Mouse (Mus musculus): ENCODE data around the gene Abcg1.

Abcg1 gene

DNA sequence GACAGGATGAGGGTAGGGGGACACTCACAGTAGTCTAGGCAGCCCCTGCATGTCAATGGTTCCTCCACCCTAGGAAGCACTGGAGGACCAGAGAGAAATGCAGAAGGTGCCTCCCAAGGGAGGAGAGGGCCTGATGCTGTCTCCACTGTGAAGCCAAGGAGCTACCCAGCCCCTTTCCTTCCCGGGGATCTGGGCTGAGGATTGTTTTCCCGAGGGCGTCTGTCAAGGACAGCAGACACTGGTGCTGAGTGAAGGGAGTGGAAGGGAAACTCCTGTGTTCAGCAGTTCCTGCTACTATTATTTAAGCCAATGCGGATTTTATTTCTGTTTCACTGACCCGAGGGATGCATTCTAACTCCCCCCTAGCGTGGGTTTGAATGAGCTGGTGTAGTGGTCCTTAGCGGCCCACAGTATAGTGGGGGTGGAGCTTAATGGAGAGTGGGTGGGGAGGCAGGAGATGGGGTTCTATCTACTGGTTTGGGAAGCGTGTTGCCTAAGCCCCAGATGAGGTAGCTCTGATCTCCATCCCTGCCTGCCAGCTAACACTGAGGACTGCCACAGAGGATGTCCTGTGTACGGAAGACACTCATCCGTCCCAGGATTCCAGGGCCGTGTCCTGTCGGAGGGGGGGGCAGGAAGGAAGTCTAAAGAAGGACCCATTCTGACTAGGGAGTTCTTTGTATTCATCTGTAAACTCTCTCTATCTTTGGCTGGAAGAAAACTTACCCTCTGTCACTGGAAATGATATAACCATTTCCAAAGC lies 21.8 kb downstream of the Abcg1 start:
- no peak for DNase-seq (ENCODE audit: low spot score in 2 of 2)

DNA sequence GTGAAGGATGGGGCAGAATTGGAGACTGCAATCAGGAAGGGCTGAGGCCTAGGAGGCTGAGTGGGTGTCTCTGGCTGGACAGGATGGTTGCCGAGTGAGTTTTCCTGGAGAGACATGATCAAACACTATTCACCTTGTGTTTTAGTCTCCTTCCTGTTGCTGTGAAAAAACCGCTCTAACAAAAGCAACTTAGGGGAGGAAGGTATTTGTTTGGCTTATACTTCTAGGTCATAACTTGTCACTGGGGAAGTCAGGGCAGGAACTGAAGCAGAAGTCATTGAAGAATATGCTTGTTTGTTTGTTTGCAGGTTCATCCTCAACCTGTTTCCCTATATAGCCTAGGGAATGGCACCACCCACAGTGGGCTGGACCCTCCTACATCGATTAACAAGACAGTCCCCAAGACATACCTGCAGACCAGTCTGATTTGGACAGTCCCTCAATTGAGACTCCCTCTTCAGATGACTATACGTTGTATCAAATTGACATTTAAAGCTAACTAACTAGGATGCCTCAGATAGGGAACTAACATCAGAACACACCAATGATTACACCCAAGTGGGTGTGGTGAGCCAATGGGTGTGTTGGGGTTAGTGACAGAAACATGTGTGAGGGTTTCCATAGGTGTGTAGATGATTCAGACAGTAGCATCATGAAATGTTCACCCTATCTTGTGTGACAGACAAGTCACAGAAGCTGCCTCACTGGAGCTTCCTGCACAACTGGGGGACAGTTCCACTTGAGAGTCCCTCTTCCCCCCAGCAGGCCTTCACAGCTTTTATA lies 25.0 kb downstream of the Abcg1 start:
- no peak for DNase-seq (ENCODE audit: low spot score in 2 of 2)

DNA sequence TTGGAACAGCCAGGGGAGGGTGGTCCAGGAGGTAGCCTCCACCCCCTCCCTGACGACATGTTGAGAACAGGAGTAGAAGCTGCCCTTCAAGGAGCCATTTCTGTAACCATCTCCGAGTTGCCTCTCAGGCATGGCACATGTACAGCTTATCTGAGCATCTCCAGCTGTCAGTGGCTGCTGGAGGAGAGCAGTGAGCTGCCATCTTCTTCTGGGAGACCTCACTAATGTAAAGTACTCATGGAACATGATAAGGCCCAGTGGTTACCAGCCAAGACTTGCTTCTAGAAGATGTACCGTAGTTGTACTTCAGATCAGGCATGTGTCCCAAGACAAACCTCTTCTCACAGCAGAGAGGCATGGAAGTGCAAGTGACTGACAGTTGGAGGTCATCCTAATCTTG lies 28.0 kb downstream of the Abcg1 start:
- no peak for DNase-seq (ENCODE audit: low spot score in 2 of 2)

DNA sequence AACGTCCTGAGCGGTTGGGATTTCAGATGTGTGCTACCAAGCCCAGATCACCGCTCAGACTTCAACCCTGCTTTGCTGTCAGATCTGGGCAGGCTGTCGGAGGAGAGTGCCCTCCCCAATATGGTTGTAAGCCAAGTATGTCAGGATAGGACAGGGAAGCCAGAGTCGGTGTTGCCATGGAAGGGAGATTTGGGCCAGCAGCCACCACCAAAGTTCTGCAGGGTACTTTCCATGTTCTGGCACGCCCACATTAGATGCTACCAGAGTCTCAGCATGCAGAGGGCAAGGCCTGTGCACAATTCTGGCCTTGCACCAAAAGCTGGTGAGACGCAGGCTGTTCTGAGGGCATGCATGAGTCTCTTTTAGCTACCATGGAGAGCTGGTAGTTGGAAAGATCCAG lies 28.7 kb downstream of the Abcg1 start:
- no peak for DNase-seq (ENCODE audit: low spot score in 2 of 2)

DNA sequence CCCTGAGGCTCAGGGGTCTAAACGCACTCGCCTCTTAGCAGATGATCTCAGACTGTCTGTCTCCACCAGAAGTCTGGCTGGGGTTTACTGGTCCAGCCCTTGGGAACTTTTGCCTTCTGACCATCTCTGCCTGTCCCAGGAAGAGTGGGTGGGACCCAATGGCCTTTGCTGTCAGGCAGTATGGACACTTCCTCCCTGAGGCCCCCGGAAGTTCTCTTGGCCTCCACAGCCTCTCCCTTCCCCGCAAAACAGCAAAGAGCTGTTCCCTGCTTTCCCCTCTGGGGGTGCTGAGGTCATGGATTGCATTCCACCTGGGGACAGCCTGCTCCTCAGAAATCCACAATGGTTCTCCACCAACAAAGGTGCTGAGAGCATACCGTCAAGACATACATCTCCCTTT lies 31.2 kb downstream of the Abcg1 start:
- DNase-seq (ENCODE audit: low spot score in 2 of 2): no peak

DNA sequence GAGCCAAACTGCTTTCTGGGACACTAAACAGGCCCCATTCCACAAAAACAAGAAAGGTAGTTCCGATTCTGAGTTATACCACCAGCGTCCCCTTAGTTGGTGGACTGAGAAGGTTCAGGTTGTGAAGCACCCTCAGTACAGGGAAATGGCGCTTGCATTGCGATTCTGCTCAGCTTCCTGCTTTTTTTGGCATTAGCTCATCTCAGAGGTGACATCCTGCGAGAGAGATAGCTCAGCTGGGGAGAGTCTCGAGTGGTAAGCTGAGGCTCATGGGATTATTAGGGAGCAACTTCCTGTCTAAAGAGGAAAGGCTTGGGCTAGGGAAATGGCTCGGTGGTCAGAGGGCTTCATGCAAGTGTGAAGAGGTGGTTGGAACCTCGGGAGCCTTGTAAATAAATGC lies 32.4 kb downstream of the Abcg1 start:
- DNase-seq (ENCODE audit: low spot score in 2 of 2): no peak

DNA sequence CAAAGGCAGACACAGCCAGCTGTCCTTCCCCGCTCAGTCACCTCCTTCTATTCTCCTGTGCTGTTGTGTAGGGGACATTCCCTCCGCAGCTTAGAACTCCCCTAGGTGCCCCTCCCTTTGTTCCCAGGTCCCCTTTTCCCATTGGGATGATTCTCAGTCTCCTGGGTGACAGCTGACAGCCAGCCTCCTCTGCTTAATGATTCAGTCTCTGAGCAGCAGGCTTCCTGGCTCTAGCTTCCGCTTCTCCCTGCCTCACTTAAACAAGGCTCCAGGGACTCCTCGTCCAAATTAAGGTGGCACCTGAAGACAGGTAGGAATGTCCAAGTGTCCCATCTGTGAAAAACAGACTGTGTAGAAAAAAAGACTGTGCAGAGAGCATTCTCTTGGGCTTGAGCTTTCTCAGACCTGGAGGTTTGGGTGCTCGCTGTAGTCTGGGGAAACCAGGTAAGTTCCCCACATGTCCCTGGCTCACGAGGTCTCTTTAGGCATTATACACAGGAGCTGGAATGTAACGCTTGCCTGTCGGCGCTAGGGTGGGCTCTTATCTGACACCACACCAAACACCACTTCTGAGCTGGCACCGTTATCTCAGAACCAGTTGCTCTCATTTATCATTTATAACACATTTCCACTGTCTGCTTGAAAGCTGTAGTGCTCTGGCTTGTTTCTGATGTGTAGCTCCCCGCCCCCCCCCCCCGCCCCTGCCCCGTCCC lies 33.7 kb downstream of the Abcg1 start:
- DNase-seq (ENCODE audit: low spot score in 2 of 2): no peak

DNA sequence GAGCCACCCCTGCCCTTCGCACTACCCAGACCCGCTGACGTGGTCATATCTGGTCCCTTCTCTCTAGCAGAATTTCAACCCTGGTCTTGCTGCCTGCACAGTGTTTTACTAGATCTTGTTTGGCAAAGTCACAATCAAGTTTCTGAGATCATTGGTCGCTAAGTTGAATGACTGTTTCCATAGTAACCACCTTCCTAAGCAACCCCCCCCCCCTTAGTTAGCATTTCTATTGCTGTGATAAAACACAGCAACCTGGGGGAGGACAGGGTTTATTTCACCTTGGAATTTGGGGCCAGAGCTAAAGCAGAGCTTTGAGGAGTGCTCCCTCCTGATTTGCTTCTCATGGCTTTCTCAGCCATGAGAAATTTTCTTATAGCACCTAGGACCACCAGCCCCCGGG lies 37.3 kb downstream of the Abcg1 start:
- DNase-seq (ENCODE audit: low spot score in 2 of 2): no peak

DNA sequence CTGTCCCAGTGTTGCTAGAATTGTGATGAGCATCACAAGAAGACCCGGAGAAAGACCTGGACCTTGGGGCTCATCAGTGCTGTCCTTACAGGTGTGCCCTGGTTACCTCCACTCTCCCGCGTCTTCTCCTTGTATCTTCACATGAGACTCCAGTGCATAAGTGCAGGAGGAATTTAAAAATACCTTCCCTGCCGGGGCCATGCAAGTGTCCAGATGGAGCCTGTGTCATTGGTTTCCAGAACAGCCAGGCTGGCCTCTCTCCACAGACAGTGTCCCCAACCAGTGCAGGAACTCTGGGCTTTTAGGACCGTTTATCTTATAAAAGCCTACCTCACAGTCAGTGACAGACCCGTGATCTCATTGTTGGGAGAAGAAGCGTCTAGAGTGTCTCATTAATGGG lies 38.1 kb downstream of the Abcg1 start:
- DNase-seq (ENCODE audit: low spot score in 2 of 2): no peak

DNA sequence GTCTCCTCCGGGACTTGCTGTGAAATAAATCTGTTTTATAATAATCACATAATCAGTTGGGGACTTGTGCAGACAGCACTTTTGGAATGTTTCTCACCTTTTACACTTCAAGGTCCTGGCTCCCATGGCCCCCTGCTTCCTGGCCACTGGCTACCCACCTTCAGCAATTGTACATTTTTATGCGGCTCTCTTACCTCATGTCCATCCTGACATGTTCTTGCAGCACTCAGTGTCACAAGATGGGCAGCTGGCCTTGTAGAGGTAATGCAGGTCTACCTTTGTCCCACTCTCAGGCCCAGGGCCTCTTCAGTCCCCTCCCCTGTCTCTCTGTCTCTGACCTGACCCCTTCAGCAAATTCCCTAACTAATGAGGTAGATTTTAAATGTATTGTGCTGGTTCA lies 39.4 kb downstream of the Abcg1 start:
- DNase-seq (ENCODE audit: low spot score in 2 of 2): no peak

DNA sequence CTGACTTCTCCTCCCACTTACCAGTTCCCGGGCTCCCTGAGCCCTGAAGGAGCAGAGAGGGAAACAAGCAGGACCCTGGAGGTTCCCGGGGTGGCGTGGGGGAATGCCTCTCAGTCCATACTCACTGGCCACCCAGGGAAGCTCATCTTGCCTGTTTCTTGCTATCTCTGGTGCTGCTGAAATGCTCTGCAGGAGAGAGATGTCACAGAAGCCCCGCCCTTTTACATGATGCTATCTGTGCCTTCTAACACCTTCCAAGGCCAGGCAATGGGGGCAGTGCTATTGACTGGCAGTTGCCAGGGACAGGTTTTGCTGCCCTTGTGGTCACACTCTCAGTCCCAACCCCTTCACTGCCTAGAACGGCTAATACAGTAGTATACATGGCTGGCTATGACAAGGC lies 41.3 kb downstream of the Abcg1 start:
- DNase-seq (ENCODE audit: low spot score in 2 of 2): peak in 1 of 2 experiments; percentile 38

DNA sequence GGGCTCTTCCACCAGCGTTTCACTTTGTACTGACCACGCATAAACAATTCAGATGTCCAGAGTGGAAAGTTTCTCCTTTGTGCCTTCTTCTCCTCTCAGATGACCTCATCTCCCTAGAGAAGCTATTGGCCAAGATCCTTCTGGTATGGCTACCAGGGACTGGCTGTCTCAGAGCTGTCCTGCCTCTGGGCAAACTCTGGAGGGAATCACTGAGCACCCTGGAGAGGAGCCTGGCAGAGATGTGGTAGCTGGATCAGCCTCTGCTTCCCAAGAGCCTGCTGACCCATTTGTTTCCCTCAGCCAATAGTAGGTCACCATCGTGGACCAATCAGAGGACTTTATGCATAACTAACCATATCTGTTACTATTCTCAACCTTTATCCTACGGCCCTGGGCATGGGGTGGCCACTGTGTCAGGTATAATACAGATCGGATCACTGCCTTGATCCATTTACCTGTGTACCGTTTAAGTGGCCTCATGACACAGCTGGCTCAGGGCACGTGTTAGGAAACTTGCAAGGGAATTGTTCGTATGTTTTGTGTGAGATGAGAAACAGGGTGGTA lies 45.6 kb downstream of the Abcg1 start:
- DNase-seq (ENCODE audit: low spot score in 2 of 2): no peak

DNA sequence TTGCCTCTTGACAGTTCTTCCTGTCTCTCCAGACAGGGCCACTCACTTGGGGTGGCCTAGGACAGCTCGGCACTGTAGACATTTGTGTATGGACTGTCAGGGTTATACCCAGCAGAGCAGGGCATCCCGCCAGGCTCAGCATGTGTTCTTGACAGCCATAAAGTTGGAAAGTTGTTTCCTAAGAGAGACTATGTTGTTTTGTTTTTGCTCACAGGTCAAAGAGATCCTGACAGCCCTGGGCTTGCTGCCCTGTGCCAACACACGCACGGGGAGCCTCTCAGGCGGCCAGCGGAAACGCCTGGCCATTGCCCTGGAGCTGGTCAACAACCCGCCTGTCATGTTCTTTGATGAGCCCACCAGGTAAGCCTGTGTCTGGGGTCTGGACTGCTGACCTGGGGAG lies 46.3 kb downstream of the Abcg1 start:
- no peak for DNase-seq (ENCODE audit: low spot score in 2 of 2)

DNA sequence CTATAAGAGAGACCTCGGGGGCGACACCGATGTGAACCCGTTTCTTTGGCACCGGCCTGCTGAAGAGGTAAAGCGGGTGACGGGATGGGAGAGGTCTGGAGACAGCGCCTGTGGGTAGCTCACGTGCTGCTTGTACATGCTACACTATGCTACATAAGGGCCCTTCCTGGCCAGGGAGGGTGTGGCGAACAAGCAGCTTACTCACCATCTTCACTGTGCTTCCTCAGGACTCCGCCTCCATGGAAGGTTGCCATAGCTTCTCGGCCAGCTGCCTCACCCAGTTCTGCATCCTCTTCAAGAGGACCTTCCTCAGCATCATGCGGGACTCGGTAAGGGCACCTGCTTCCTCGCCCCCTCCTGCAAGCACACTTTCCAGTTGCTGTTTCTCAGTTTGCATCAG lies 50.9 kb downstream of the Abcg1 start:
- no peak for DNase-seq (ENCODE audit: low spot score in 2 of 2)

DNA sequence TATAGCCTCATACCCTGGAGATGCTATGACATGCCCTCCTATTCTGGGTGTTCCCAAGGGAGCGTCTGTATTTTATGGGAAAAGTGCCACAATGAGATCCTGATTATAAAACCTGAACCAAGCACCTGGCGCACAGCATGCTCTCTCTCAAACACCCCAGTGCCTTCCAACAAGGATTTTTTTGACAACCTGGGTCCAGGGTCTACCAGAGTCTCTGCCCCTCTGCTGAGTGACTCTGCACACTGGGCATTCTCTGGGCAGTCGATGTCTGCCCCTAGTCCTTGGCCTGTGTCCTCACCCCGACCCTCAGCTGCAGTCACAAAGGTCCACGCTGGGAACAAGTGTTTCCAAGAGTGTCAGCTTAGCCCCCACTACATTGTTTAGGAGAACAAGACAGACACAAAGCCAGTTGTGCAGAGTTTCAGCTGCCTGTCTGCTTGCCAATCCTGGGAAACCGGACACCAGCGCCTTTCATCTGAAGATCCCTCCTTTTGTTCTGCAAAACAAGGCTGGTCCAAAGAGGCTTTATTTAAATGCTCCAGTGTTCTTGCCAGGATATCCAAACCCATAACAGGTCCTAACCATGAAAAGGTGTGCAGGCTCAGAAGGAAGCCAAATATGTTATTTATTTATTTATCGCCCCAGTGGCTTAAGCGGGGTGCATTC lies 55.8 kb downstream of the Abcg1 start:
- no peak for DNase-seq (ENCODE audit: low spot score in 2 of 2)

DNA sequence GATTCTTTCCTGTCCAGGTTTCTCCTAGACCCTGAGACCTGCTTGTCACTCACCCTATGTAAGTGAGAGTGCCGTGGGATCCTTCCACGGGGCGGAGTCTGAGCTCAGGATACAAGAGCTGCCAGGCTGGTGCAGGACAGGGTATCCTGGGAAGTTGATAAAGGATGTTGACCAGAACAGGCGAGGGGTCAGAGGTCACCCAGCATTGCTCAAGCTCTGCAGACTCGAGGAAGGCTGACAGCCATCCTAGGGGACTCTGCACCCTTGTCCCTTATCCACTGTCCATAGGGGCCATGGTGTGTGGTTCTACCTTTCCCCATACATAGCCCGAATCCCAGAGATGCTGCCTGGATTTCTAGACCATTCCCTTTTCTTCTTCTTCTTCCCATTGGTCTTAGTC lies 58.6 kb downstream of the Abcg1 start:
- DNase-seq (ENCODE audit: low spot score in 2 of 2): no peak

DNA sequence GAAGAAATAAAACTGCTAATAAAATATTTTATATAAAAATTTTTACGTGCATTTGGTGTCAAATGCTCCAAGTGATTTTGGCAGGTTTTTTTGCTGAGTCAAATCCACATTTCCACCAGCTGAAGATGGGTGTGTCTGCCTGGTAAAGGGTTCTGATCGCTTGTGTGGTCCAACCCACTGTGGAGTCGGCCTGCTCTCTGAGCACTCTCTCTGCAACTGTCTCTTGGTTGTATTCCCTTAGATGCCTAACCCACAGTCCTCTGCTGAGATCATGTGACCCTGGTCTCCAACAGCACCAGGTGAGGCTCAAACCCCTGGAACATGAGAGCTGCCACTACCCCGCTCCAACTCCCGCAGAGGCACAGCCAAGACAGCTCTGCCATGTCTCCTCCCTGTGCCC lies 60.5 kb downstream of the Abcg1 start:
- no peak for DNase-seq (ENCODE audit: low spot score in 2 of 2)

DNA sequence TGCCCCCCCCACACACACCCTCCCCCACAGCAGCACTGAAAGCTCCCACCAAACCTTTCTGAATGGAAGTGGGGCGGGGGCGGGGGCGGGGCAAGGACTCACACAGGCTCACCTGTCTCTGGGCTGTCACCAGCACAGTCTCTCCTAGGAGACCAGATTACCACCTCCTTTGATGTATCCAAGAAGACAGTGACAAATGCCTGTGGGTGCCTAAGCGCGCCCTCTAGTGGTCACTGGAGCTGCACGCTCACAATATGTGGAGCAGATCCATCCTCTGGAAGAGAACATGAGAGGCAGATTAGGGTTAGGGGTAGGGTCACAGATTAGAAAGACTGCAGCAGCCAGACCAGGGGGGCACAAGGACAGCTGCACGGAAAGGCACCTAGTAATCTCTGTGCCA lies 62.0 kb downstream of the Abcg1 start:
- peak; percentile 67 to 80 for DNase-seq (ENCODE audit: low spot score in 2 of 2)

DNA sequence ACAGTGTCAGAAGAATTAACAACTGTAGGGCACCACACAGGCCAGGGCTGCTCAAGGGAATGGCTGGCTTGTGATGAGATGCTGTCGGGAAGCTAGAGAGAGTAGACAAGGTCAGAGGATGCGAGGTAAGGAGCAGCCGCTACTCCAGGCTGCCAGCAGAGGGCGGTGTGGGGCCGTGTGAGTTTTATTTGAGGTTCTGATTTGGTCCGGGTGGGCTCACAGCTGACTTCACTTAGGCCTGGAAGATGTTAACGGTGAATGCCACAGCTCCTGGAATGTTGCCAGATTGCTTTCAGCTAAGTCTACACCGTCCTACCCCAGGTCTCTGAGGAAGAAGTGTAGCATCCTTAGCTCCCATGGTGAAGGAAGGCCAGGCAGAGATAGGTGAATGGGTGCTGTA lies 64.5 kb downstream of the Abcg1 start:
- DNase-seq (ENCODE audit: low spot score in 2 of 2): peak; percentile 32 to 62

DNA sequence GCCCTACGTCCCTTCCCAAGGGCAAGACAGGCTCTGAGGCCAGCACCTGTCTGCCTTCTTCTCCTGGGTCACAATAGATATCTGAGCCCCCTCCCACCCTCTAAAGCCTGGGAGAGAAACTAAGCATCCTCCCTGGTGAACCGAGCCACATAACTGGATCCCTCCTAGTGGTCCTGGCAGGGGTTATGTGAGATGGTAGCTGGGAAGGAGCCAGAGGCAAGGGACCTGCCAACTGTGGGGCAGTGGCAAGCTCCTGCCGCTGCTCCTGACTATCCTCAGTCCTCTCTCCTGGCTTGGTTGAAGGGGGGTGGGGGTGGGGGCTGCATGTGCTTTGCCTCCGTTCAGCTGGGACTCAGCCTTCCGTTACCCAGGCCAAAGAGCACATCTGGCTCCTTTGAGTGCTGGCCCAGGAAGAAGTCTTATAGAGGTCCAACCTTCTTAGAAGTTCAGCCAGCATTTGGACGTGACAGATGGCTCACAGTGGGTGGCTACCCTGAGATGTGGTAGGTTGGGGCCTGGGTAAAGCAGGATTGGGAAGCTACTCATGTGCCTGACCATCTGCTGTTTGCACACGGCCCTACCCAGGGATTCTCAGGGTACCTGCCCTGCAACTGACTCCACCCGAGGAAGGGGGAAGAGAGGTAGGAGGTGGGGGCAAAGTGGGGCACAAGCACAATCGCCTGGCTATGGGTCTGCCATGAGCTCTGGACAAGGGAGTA lies 68.2 kb downstream of the Abcg1 start:
- DNase-seq (ENCODE audit: low spot score in 2 of 2): no peak

DNA sequence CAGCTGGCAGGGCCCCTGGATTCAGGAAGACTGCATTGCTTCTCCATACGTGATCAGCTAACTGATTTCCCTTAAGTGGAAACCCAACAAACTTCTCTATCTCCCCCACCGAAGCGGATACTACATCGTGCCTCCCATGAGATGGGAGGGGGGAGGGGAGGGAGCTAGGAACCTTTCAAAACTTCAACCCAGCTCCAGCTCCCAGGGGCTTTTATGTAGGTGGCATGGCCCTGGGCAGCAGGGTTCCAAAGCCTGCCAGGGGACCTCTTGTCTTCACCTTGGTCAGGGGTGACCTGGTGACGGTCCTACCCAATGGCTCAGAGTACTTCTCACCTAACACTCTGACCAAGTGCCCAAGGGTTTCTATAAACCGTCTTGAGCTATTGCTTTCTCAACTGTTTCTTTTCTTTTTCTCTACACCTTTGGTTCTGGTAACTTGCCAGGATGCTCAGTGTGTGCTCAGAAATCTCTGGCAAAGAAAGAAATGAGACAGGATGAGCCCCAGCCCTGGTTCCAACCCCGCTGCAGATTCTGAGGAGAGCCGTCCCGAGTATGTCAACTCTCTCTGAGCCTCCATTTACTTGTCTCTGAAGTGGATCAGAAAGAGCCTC lies 71.3 kb downstream of the Abcg1 start:
- no peak for DNase-seq (ENCODE audit: low spot score in 2 of 2)
